Mouse (Mus musculus) myocyte (in vitro differentiated cells): ENCODE measurements at regions not wholly inside any gene's neighbourhood (a gene's known extent, or its start where the extent isn't known, plus 50 kb on each side); places are given as distances from the start of the nearest gene placed in this dataset.

ENCODE experiments used
- MYOG ChIP-seq, 3 experiments: IDR thresholded peaks; one replicate each; pipeline ENCODE4 v1.6.1; 2011; ENCODE audit warnings: control low read depth in 2 of 3, low read depth in 2 of 3, mild to moderate bottlenecking in 2 of 3; ENCODE audit not compliant: insufficient read length in 2 of 3, control insufficient read depth in 1 of 3, insufficient read depth in 1 of 3
- POLR2A ChIP-seq: IDR thresholded peaks from one replicate; pipeline ENCODE4 v1.6.1; 2011; ENCODE audit warnings: low read depth, mild to moderate bottlenecking, control low read depth, moderate library complexity; ENCODE audit not compliant: insufficient read length
- TCF12 ChIP-seq: IDR thresholded peaks from one replicate; pipeline ENCODE4 v1.6.1; 2011; ENCODE audit warnings: mild to moderate bottlenecking, control low read depth; ENCODE audit not compliant: poor library complexity, insufficient read depth, severe bottlenecking

DNA sequence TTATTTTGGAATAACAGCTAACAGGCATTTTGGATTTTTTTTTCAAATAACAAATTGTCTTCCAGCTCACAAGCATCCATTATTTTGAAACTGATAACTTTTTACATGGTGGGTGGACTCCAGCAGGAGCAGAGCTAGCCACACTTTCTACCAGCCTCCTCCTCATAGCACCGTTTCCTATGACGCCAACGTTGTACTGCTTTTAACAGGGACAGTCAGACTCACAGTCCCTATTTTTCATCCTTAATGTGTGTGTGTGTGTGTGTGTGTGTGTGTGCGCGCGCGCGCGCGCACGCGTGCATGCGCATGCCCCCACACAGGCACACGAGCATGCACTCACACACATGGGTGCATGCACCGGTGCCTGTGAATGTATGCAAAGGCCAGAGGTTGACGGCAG, 70.5 kb upstream of the S1pr3 start:
- TF ChIP-seq TCF12 (no peak), POLR2A (no peak), MYOG (IDR thresholded peaks at IDR 0.05; ENCODE audit: control insufficient read depth in 1 of 3, insufficient read depth in 1 of 3, insufficient read length in 2 of 3, low read depth in 2 of 3) (no peak)
